Mouse (Mus musculus): ENCODE measurements at regions not wholly inside any gene's neighbourhood (a gene's known extent, or its start where the extent isn't known, plus 50 kb on each side); places are given as distances from the start of the nearest gene placed in this dataset.

GRCm38 (mm10) chr14:76302322-76302991, 112.3 kb upstream of the Tsc22d1 start:
- DNase-seq (ENCODE audit: low read depth, low spot score), result no peak

- no peak for DNase-seq (ENCODE audit: low read depth, low spot score)
Measured at GRCm38 (mm10) chr14:76307603-76308002, 107.2 kb upstream of the Tsc22d1 start.

DNA sequence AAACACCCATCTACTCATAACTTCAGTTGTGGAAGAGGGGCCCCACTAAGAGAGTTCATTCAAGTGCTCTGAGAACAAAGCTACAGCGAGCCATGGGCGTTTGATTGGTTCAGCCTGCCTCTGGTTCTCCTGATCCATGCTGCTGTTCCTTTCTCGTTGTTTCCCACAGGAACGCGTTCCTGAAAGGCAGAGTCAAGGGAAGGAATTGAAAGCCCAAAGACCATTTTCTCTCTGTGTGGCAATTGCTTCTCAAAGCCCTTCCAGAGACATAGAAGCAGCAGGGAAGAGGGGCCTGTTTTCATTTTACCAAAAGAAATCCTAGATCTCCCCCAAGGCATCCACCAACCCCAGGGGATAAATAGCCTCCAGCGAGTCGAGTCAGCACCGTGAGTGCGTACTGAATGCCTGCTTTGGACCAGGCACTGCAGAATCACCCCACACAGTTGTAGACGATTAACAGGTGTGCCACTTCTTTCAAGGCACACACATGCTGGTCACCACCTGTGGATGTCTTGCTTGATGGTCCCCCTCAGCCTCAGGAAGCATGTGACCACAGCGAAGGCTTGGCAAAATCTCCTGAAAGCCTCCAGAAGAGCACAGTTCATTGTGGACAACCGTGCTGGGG, 106.5 kb upstream of the Tsc22d1 start:
- no peak for DNase-seq (ENCODE audit: low read depth, low spot score)

- no peak for DNase-seq (ENCODE audit: low read depth, low spot score)
Measured at GRCm38 (mm10) chr14:76309606-76310005, 105.2 kb upstream of the Tsc22d1 start.

DNA sequence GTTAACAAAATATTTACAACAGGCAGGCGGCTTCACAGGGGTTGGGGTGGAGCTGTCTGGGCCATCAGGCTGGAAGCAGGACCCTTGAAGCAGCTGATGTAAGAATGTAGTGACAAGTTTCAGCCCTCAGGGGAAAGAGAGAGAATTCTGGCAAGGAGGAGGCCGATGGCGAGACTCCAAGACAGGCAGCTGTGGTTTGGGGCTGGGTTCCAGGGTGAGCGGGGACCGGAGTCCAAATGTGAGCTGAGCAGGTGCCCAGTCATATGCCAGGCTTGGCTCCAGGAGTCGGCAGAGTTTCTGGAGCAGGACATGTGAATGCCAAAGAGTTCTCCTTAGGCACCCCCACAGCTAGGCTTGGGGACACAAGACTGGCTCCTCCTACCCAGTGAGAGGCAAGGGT, 104.5 kb upstream of the Tsc22d1 start:
- DNase-seq (ENCODE audit: low read depth, low spot score), result no peak

DNA sequence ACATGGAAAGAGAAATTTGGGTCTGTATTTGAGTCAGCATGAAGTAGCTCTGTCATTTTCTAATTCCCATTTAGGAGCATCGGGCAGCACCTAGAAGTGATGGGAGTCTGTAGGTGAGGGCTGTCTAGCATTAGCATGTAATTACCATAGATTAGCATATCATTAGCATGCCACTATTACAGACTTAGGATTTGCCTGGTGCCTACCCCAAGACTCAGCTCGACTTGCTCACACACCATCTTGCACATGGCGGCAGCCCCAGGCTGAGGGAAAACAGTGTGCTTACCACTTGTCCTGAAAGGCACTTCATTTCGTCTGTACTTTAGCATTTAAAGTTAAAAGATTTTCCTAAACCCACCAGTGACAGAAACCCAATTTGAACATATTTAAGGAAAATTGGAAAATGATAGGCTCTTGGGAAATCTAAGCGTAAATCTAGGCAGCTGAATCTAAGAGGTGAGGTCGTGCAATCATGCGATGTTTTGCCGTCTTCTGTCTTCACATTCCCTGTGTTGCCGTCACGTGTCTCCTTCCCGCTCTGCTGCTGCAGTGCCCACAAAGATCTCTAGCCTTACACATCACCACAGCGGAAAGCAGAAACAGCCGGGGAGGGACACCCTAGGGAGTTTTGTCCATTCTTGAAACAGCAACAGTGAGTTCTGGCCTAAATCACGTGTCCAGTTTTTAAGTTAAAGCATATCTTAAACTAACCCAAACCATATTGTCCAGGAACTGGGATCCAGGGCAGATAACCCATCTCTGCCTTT, 101.2 kb upstream of the Tsc22d1 start:
- no peak for DNase-seq (ENCODE audit: low read depth, low spot score)

GRCm38 (mm10) chr14:76318438-76318837, 96.3 kb upstream of the Tsc22d1 start:
- DNase-seq (ENCODE audit: low read depth, low spot score), result no peak

GRCm38 (mm10) chr14:76324246-76324645, 90.5 kb upstream of the Tsc22d1 start:
- no peak for DNase-seq (ENCODE audit: low read depth, low spot score)

- no peak for DNase-seq (ENCODE audit: low read depth, low spot score)
Measured at GRCm38 (mm10) chr14:76329983-76330382, 84.8 kb upstream of the Tsc22d1 start.

GRCm38 (mm10) chr14:76331497-76332335, 83.0 kb upstream of the Tsc22d1 start:
- DNase-seq (ENCODE audit: low read depth, low spot score), result no peak

DNA sequence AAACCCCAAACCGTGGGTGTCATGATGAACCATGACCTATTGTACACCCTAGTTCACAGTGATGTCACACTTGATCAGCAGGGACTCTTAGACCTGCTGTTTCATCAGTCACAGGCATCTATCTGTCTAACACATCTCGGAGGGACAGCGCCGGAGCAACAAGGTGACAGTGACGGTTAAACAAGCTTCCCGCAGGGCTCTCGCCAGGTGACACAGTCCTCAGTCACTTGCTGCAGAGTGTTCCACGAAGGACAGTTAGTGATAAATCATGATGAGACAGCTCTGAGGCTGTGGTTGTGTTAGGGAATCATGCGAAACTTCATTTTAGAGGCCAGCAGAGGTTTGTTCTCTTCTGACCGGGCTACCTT, 82.4 kb upstream of the Tsc22d1 start:
- DNase-seq (ENCODE audit: low read depth, low spot score), result no peak

GRCm38 (mm10) chr14:76340789-76341188, 74.0 kb upstream of the Tsc22d1 start:
- no peak for DNase-seq (ENCODE audit: low read depth, low spot score)

DNA sequence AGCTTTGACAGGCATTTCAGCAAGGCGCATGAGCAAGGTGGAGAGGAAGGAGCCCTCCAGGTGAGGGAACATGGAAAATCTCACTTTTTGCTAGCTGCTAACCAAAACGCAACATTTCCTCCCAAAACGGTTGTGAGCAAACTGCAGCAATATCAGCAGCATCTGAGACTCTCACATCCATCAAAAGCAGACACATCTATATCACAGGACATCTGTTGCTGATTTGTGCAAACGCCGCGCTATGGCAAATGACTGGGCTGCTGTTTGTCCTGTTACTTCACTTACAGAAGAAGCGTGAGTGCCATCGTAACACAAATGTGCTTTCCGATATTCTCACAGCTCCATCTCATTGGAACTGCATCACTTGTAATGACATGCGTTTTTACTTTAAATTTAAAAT, 73.5 kb upstream of the Tsc22d1 start:
- no peak for DNase-seq (ENCODE audit: low read depth, low spot score)

- no peak for DNase-seq (ENCODE audit: low read depth, low spot score)
Measured at GRCm38 (mm10) chr14:76351856-76352255, 62.9 kb upstream of the Tsc22d1 start.

DNA sequence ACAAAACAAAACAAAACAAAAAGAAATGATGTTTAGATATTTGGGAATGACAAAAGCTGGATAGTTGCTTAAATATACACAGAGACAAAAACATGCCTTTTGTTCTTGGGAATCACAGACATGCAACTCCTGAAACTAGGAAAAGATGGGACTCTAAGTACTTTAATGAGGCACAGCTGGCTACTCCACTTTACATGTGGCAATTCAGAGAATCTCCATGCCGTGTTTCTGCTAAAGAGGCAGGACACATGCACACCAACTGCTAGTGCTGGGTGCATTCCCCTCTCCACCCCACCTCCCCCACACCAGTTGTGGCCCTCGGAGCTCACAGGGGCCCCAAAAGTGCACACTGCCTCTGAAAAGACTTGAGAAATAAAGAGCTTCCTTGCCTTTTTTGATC, 58.6 kb upstream of the Tsc22d1 start:
- no peak for DNase-seq (ENCODE audit: low read depth, low spot score)

DNA sequence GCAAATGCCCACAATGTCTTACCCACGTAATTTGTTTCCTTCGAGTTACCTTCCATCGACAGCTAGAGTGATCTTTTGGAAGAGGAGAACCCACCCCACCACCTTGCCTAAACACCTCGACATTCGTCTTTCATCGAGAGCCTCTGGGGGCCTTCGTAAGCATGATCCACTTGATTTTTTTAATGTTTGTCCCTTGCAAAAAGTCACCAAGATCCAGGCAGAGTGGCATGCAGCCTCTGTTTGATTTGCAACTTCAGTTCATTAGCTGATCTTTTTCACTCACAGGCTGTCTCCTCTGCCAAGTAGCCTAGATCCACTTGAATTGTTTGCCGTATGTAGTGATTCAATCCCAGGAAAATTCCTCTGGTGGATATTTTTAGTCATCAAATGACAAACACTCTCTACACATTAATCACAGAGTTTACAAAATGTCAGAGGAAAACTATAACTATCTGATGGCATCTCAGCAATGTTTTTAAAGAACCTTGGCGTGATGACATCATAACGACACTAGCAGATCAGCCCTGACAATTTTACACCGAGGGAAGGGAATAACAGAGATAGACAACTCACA, 54.8 kb upstream of the Tsc22d1 start:
- DNase-seq (ENCODE audit: low read depth, low spot score), result no peak

GRCm38 (mm10) chr14:76364034-76364433, 50.7 kb upstream of the Tsc22d1 start:
- DNase-seq (ENCODE audit: low read depth, low spot score), result no peak
